Mouse (Mus musculus) adrenal gland, adult 8-10 months (tissue): Measurements from ENCODE around the gene Dmd. TPM values are rescaled to one million over a fixed set of nuclear protein-coding genes. Genes with fewer than 3 reads are reported as not detected.

ENCODE experiments used
- DNase-seq: peaks from one replicate; pipeline ENCODE4 v3.0.0; 2022
- total RNA-seq, 4 experiments: library from RNA; stranded (reverse); gene quantifications; 2 replicates each; pipeline ENCODE4 v1.2.4; 2022

Gene Dmd
- total RNA-seq, 4 experiments from 2014 or later = 45.4 to 99.0 (median 57.7) TPM

GRCm38 (mm10) chrX:85049593-85049992, 2100.9 kb downstream of the Dmd start:
- peak; percentile 13 for DNase-seq

GRCm38 (mm10) chrX:85073602-85074001, 2124.9 kb downstream of the Dmd start:
- DNase-seq = no peak

GRCm38 (mm10) chrX:85076845-85077244, 2128.2 kb downstream of the Dmd start:
- DNase-seq = peak; percentile 60

GRCm38 (mm10) chrX:85077605-85078004, 2128.9 kb downstream of the Dmd start:
- no peak for DNase-seq

DNA sequence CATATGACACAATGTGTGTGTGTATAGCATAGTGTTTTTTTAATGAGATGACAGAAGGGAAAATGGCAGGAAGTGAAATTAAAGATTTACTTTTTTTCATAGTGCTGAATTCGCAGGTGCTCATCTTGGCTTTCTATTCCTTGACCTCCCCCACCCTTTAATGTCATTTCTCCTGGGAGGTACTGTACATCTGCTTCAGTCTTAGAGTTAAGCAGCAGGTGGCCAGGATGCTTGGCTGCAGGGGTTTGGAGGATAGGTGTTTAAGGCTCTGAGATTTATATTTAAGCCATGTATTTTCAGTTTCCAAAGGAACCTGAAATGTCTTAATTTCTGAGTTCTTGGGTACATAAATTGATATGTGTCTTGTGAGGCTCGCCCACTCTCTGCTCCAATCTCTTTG, 2130.5 kb downstream of the Dmd start:
- no peak for DNase-seq

- DNase-seq = no peak
Observed at GRCm38 (mm10) chrX:85084237-85085153, 2135.8 kb downstream of the Dmd start.

GRCm38 (mm10) chrX:85089506-85089905, 2140.8 kb downstream of the Dmd start:
- no peak for DNase-seq

- no peak for DNase-seq
Observed at GRCm38 (mm10) chrX:85093354-85093753, 2144.7 kb downstream of the Dmd start.

DNA sequence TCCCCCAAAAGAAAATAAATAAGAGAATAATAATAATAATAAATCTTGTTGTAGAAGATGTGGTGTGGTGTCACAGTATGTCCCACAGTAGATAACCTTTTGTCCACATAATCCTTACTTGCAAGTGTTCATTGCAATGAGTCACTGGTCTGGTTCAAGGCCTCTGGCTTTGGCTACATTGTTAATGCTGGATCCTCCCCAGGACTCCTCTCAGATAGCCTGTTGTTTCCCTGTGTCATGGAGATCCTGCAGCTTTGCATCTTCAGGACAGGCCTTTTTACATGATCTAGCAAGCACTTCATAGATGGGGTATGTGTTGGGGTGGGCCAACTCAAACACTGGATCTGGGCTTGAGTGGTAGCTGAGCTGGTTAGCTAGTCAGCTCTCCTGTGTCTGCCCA, 2150.0 kb downstream of the Dmd start:
- peak; percentile 35 for DNase-seq

DNA sequence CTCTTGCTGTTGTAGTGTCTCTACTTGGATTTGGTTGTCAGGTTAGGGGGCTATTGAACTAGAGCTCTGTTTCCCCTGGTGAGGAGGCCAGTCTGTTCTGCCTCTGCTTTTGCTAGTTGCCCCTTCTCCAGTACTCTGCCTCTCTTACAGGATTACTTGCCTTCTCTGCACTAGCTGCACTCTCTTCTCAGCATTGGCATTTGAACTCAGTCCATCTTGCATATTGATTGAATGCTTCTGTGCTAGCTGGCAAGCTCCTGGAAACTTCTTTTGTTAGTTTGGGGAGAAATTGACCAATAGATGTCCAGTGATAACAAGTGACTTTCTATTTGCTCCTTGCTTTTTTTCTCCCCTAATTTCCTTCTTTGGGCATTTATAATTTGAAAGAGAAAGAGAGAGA, 2163.7 kb downstream of the Dmd start:
- no peak for DNase-seq

GRCm38 (mm10) chrX:85132706-85133105, 2184.0 kb downstream of the Dmd start:
- DNase-seq = no peak

DNA sequence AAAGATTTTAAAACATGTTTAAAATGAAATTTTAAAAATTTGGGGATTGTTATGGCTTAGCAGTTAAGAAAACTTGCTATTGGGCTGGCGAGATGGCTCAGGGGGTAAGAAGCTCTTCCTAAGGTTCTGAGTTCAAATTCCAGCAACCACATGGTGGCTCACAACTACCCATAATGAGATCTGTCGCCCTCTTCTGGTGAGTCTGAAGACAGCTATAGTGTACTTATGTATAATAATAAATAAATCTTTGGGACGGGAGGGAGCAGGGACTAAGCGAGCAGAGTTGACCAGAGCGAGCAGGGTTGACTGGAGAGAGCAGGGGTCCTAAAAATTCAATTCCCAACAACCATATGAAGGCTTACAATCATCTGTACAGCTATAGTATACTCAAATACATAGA, 2188.6 kb downstream of the Dmd start:
- no peak for DNase-seq

DNA sequence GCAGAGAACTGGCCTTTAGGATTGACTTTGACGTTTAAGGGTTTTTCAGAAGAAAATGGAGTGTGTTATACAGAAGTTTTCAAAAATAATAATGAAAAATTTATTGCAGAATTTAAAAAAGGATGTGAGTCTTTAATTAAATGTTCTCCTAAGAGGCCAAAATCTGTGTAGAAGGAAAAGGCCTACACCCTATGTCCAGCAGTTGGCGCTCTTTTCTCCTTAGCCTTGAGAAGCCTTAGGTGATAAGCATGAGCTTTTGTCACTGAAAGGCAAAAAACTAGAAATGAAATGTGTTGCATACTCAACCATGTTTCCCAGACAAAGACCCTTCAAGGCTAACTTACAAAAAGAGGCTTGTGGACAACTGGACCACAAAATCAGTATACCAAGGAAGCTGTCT, 2222.6 kb downstream of the Dmd start:
- no peak for DNase-seq

- DNase-seq = no peak
Observed at GRCm38 (mm10) chrX:85187565-85187964, 2238.9 kb downstream of the Dmd start.

- no peak for DNase-seq
Observed at GRCm38 (mm10) chrX:85193856-85194255, 2245.2 kb downstream of the Dmd start.

- no peak for DNase-seq
Observed at GRCm38 (mm10) chrX:85197688-85198087, 2249.0 kb downstream of the Dmd start.

GRCm38 (mm10) chrX:85199398-85199797, 2250.7 kb downstream of the Dmd start:
- no peak for DNase-seq

DNA sequence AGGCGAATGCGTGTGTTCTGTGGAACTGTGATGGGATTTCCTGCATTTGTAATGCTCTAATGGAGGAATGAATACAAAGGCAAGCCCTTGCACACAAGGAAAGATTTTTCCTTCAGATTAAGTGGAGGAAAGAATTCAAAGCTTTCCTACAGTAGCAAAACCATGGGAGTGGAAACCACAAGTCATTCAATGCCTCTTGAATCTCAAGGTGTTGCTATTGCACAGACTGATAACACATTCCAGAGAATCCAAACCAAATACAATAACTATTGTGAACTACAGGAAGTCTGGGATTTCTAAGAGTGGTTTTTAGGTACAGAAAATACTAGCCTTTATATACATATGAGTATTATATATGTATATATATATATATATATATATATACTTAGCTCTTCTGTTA, 2258.3 kb downstream of the Dmd start:
- DNase-seq = no peak

DNA sequence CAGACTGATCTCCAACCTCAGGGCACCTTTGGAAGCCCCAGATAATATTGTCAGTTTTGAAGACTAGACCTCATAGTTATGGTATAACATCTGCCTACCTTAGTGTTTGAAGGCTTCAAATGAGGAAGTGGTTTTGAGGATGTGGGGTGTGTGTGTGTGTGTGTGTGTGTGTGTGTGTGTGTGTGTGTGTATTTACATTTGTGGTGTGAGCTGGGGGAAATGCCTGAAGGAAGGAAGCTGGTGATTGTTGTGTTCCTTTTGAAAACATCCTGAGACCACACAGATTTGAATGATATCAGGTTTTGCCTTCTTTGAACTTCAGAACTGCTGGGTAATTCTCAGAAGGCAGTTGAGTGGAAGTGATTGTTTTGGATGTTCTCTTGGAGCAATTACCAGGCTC, 2278.2 kb downstream of the Dmd start:
- DNase-seq = no peak

GRCm38 (mm10) chrX:85249379-85249778, 2300.7 kb downstream of the Dmd start, which contains the start of gene Fthl17a:
Fthl17a (plus strand) TSS chrX:85249679.
- DNase-seq = no peak
